Mouse (Mus musculus): Measurements from ENCODE around the gene Slfn2. TPM values are rescaled to one million over a fixed set of nuclear protein-coding genes. Genes with fewer than 3 reads are reported as not detected.

Gene Slfn2
- total RNA-seq, 1 experiment: 2.0 TPM

- DNase-seq (ENCODE audit: low read depth, low spot score): no peak
- H3K4me3 ChIP-seq (ENCODE audit: insufficient read depth in 1 of 2, low read depth in 1 of 2, low read length in 2 of 2, poor library complexity in 1 of 2, severe bottlenecking in 1 of 2): no peak overlapping the region
Observed at GRCm38 (mm10) chr11:83066640-83067531, 2.0 kb downstream of the Slfn2 start.

GRCm38 (mm10) chr11:83067982-83068694 lies 3.2 kb downstream of the Slfn2 start:
- in situ Hi-C loops (cut with MboI; ENCODE audit: low sequenced_read_pairs in 2 of 2, unreplicated experiment in 2 of 2): loop anchor here in 1 of 2 experiments (25.0 kb wide), 1 partner anchor 344 kb away; the partner anchor contains the start of gene Rasl10b
- Histone ChIP-seq H3K4me3 (ENCODE audit: insufficient read depth in 1 of 2, low read depth in 1 of 2, low read length in 2 of 2, poor library complexity in 1 of 2, severe bottlenecking in 1 of 2) (no peak overlapping the region), H3K36me3 (ENCODE audit: control insufficient read depth, insufficient read depth, low read length, poor library complexity, severe bottlenecking) (no peaks in the 10 kb centered on the region), H3K4me1 (ENCODE audit: control insufficient read depth in 2 of 2, insufficient read depth in 2 of 2, low read length in 2 of 2, poor library complexity in 1 of 2) (no peaks in the 10 kb centered on the region), H3K9ac (ENCODE audit: insufficient read depth, low read depth, low read length, poor library complexity, severe bottlenecking) (no peak overlapping the region), H3K27ac (ENCODE audit: insufficient read depth, low read depth, low read length, poor library complexity, severe bottlenecking) (no peak overlapping the region), H3K9me3 (ENCODE audit: control insufficient read depth, insufficient read depth, low read depth, low read length) (no peaks in the 10 kb centered on the region)
- TF ChIP-seq CHD2 (IDR thresholded peaks at IDR 0.05; ENCODE audit: low read depth, low read length) (no peak), ZC3H11A (IDR thresholded peaks at IDR 0.05; ENCODE audit: borderline replicate concordance, low read depth, low read length) (peak; percentile 74; the same call in 1 of the 2 replicates), HCFC1 (IDR thresholded peaks at IDR 0.05; ENCODE audit: borderline replicate concordance, insufficient read depth, low read length) (no peak), MAFK (IDR thresholded peaks at IDR 0.05; ENCODE audit: insufficient read depth, low read depth, low read length) (no peak), ZNF384 (IDR thresholded peaks at IDR 0.05; ENCODE audit: low read depth, low read length) (no peak)
- DNase-seq (ENCODE audit: low read depth, low spot score): peak; percentile 15

More at GRCm38 (mm10) chr11:83066640-83067531, 2.0 kb downstream of the Slfn2 start:
- TF ChIP-seq MAFK (IDR thresholded peaks at IDR 0.05; ENCODE audit: insufficient read depth, low read depth, low read length) (no peak), CHD2 (IDR thresholded peaks at IDR 0.05; ENCODE audit: low read depth, low read length) (no peak), ZNF384 (IDR thresholded peaks at IDR 0.05; ENCODE audit: low read depth, low read length) (no peak), ZC3H11A (IDR thresholded peaks at IDR 0.05; ENCODE audit: borderline replicate concordance, low read depth, low read length) (no peak), HCFC1 (IDR thresholded peaks at IDR 0.05; ENCODE audit: borderline replicate concordance, insufficient read depth, low read length) (no peak)
- in situ Hi-C loops (cut with MboI; ENCODE audit: low sequenced_read_pairs in 2 of 2, unreplicated experiment in 2 of 2): loop anchor here in 1 of 2 experiments (25.0 kb wide), 1 partner anchor 345 kb away; the partner anchor contains the start of gene Rasl10b
- no peak overlapping the region for H3K27ac ChIP-seq (ENCODE audit: insufficient read depth, low read depth, low read length, poor library complexity, severe bottlenecking)
- no peak overlapping the region for H3K9ac ChIP-seq (ENCODE audit: insufficient read depth, low read depth, low read length, poor library complexity, severe bottlenecking)
- H3K9me3 ChIP-seq (ENCODE audit: control insufficient read depth, insufficient read depth, low read depth, low read length): no peaks in the 10 kb centered on the region
- H3K4me1 ChIP-seq (ENCODE audit: control insufficient read depth in 2 of 2, insufficient read depth in 2 of 2, low read length in 2 of 2, poor library complexity in 1 of 2): no peaks in the 10 kb centered on the region
- no peaks in the 10 kb centered on the region for H3K36me3 ChIP-seq (ENCODE audit: control insufficient read depth, insufficient read depth, low read length, poor library complexity, severe bottlenecking)

- Histone ChIP-seq H3K9me3 (ENCODE audit: control insufficient read depth, insufficient read depth, low read depth, low read length) (no peaks in the 10 kb centered on the region), H3K27ac (ENCODE audit: insufficient read depth, low read depth, low read length, poor library complexity, severe bottlenecking) (no peak overlapping the region), H3K9ac (ENCODE audit: insufficient read depth, low read depth, low read length, poor library complexity, severe bottlenecking) (no peak overlapping the region), H3K4me1 (ENCODE audit: control insufficient read depth in 2 of 2, insufficient read depth in 2 of 2, low read length in 2 of 2, poor library complexity in 1 of 2) (no peaks in the 10 kb centered on the region), H3K4me3 (ENCODE audit: insufficient read depth in 1 of 2, low read depth in 1 of 2, low read length in 2 of 2, poor library complexity in 1 of 2, severe bottlenecking in 1 of 2) (no peak overlapping the region), H3K36me3 (ENCODE audit: control insufficient read depth, insufficient read depth, low read length, poor library complexity, severe bottlenecking) (no peaks in the 10 kb centered on the region)
- TF ChIP-seq ZC3H11A (IDR thresholded peaks at IDR 0.05; ENCODE audit: borderline replicate concordance, low read depth, low read length): no peak
- TF ChIP-seq HCFC1 (IDR thresholded peaks at IDR 0.05; ENCODE audit: borderline replicate concordance, insufficient read depth, low read length): no peak
- TF ChIP-seq MAFK (IDR thresholded peaks at IDR 0.05; ENCODE audit: insufficient read depth, low read depth, low read length): no peak
- no peak for TF ChIP-seq ZNF384 (IDR thresholded peaks at IDR 0.05; ENCODE audit: low read depth, low read length)
- TF ChIP-seq CHD2 (IDR thresholded peaks at IDR 0.05; ENCODE audit: low read depth, low read length): no peak
- DNase-seq (ENCODE audit: low read depth, low spot score): no peak
- in situ Hi-C loops (cut with MboI; ENCODE audit: low sequenced_read_pairs in 2 of 2, unreplicated experiment in 2 of 2): loop anchor here in 1 of 2 experiments (25.0 kb wide), 1 partner anchor 342 kb away; the partner anchor contains the start of gene Rasl10b
Observed at GRCm38 (mm10) chr11:83070321-83070970, 5.5 kb downstream of the Slfn2 start.

Measured in ES-E14 (cell line).